Mouse (Mus musculus) ES-E14 (cell line): ENCODE measurements around the gene Ccni.

Experiments
- CHD2 ChIP-seq: IDR thresholded peaks from 2 replicates; pipeline ENCODE4 v1.6.1; 2014; ENCODE audit warnings: mild to moderate bottlenecking, low read depth, low read length, inconsistent platforms
- ZNF384 ChIP-seq: IDR thresholded peaks from 2 replicates; pipeline ENCODE4 v1.6.1; 2012; ENCODE audit warnings: low read depth, low read length, inconsistent platforms

DNA sequence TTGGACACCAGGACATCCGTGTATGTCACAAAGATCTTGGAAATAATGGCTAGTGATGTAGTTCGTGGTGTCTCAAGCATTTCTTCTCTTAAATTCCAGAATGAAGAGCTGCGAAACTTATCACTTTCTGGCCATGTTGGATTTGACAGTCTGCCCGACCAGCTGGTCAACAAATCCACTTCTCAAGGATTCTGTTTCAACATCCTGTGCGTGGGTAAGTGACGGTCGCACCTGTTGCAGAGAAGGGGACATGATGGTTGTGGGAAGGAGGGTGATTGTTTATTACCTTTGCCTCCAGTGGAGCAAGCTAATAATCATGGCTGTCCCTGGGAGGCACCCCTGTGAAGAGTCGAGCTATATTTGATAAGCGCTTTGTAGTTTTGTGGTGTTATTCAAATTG, 66.9 kb downstream of the Ccni start:
- TF ChIP-seq CHD2 (no peak), ZNF384 (no peak)
